Mouse (Mus musculus): ENCODE data around the gene Hpse2.
"Not testable (repeated sequence)": the region's sequence is repeated elsewhere in the genome, so short reads cannot be mapped to it uniquely, and the experiment has no call there.

Hpse2 gene

GRCm38 (mm10) chr19:42839118-42839517, 549.0 kb downstream of the Hpse2 start:
- DNase-seq: no peak

- DNase-seq: no peak
These were observed 549.9 kb downstream of the Hpse2 start for GRCm38 (mm10) chr19:42838271-42838670.

- DNase-seq: no peak
These were observed 550.6 kb downstream of the Hpse2 start for GRCm38 (mm10) chr19:42837591-42837990.

- no peak for DNase-seq
These were observed 555.0 kb downstream of the Hpse2 start for GRCm38 (mm10) chr19:42833126-42833525.

- DNase-seq: no peak
These were observed 555.9 kb downstream of the Hpse2 start for GRCm38 (mm10) chr19:42832251-42832650.

- no peak for DNase-seq
These were observed 559.0 kb downstream of the Hpse2 start for GRCm38 (mm10) chr19:42829196-42829595.

- DNase-seq: no peak
These were observed 560.3 kb downstream of the Hpse2 start for GRCm38 (mm10) chr19:42827843-42828242.

GRCm38 (mm10) chr19:42820109-42820508, 568.0 kb downstream of the Hpse2 start:
- DNase-seq: no peak

GRCm38 (mm10) chr19:42817761-42818160, 570.4 kb downstream of the Hpse2 start:
- DNase-seq: no peak

GRCm38 (mm10) chr19:42816261-42816660, 571.9 kb downstream of the Hpse2 start:
- no peak for DNase-seq

GRCm38 (mm10) chr19:42810140-42810539, 578.0 kb downstream of the Hpse2 start:
- DNase-seq: no peak

GRCm38 (mm10) chr19:42809491-42809890, 578.7 kb downstream of the Hpse2 start:
- DNase-seq: no peak

- DNase-seq: no peak
These were observed 590.3 kb downstream of the Hpse2 start for GRCm38 (mm10) chr19:42797866-42798265.

- no peak for DNase-seq
These were observed 592.4 kb downstream of the Hpse2 start for GRCm38 (mm10) chr19:42795801-42796200.

GRCm38 (mm10) chr19:42794914-42795613, 593.1 kb downstream of the Hpse2 start:
- peak; percentile 87 for DNase-seq

- DNase-seq: peak; percentile 8
These were observed 599.8 kb downstream of the Hpse2 start for GRCm38 (mm10) chr19:42788311-42788710.

- DNase-seq: no peak
These were observed 602.5 kb downstream of the Hpse2 start for GRCm38 (mm10) chr19:42785562-42786220.

GRCm38 (mm10) chr19:42785129-42785528, 603.0 kb downstream of the Hpse2 start:
- DNase-seq: no peak

- DNase-seq: not testable (repeated sequence)
These were observed 608.0 kb downstream of the Hpse2 start for GRCm38 (mm10) chr19:42780156-42780538.

GRCm38 (mm10) chr19:42779531-42780155, 608.5 kb downstream of the Hpse2 start, which contains the start of gene Hps1:
Gene Hps1 (minus strand): TSS chr19:42779978.
- peak; percentile 91 for DNase-seq

GRCm38 (mm10) chr19:42777801-42778200, 610.4 kb downstream of the Hpse2 start:
- DNase-seq: peak; percentile 39

GRCm38 (mm10) chr19:42776813-42777212, 611.3 kb downstream of the Hpse2 start:
- DNase-seq: peak; percentile 36

- DNase-seq: no peak
These were observed 617.8 kb downstream of the Hpse2 start for GRCm38 (mm10) chr19:42770141-42770872.

All from kidney, postnatal 14 days (tissue).